Mouse (Mus musculus) embryonic fibroblast, embryonic 13.5 days (primary cell): ENCODE data around the gene Mrps23.

Experiments
- CTCF ChIP-seq: IDR thresholded peaks from 2 replicates; pipeline ENCODE4 v1.5.1; 2011; ENCODE audit warnings: mild to moderate bottlenecking, control low read depth, low read length, moderate library complexity, borderline replicate concordance; ENCODE audit not compliant: insufficient read depth
- POLR2A ChIP-seq: IDR thresholded peaks from 2 replicates; pipeline ENCODE4 v1.6.1; 2011; ENCODE audit warnings: low read depth, mild to moderate bottlenecking, control low read depth, low read length, moderate library complexity

DNA sequence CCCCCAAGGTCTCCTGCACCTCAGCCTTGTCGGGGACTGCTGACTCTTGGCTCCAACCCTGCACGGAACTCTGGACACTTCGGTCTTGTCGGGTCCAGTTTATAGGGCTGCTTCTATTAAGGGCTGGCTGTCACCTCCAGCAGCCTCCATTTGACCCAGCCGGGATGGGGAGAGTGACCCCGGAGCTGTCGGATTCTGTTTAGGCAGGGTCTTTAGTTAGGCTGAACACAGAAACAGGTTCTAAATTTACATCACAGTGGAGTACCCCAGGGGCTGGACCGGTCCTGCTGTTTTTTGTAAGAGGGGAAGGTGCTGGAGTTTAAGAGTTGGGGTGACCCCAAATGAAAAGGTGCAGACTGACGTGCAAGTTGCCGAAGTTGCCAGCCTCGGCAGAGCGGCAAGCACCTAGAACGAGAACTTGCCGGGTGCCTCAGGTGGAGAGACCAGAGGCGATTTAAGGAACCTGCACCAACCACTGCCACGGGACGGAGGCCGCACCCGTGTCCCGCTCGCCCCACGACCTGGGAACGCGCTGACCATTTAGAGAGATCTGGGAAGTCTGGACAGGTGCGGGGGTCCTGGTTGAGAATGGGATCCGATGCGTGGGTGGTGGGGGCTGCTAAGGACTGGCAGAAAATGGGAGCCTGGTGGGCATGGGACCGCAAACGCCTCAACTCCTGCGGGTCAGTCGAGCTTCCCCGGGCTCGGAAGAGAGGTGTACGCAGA lies 10.9 kb upstream of the Mrps23 start:
- TF ChIP-seq POLR2A (no peak), CTCF (no peak)
